Mouse (Mus musculus): Measurements from ENCODE around the gene Vrtn. TPM values are rescaled to one million over a fixed set of nuclear protein-coding genes. Genes with fewer than 3 reads are reported as not detected.

Gene Vrtn
- polyA plus RNA-seq, 1 experiment from 2014 or later: not detected

DNA sequence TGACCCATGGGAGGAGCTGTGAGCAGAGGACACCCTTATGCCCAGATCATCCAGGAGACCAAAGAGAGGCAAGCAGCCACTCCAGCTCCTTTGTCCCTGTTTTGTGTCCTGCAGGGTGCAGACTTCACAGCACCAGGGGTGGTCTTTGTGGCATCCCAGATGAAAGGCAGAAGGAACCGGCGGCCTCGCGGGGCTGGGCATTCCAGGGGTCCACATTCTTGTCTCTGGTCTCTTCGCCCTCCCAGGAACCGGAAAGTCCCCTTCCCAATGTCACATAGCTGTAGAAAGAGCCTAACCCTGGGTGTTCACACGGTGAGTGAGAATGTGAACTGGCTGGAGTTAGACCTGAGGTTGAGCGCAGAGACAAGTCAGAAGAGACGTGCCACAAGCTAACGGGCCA lies 30.8 kb downstream of the Vrtn start:
- DNase-seq (ENCODE audit: low spot score) (no peak), ATAC-seq (replicated peaks; ENCODE audit: low FRiP score) (no peak)
- Histone ChIP-seq H3K9me3 (ENCODE audit: control insufficient read depth, low read length) (no peaks in the 10 kb centered on the region), H3K36me3 (ENCODE audit: control insufficient read depth, insufficient read depth, low read length) (no peaks in the 10 kb centered on the region), H3K27me3 (replicated peaks; ENCODE audit: control insufficient read depth, insufficient read depth, low read length) (peaks cover 10% of the 10 kb centered on the region), H3K27ac (ENCODE audit: low read depth, low read length) (no peak overlapping the region), H3K9ac (ENCODE audit: low read depth, low read length) (no peak overlapping the region), H3K4me1 (replicated peaks; ENCODE audit: control insufficient read depth, insufficient read depth, low read length) (no peaks in the 10 kb centered on the region), H3K4me3 (ENCODE audit: low read depth, low read length) (no peak overlapping the region), H3K4me2 (no peak overlapping the region)
- WGBS: 17% methylated on average over 10 of the region's 10 CpGs

DNA sequence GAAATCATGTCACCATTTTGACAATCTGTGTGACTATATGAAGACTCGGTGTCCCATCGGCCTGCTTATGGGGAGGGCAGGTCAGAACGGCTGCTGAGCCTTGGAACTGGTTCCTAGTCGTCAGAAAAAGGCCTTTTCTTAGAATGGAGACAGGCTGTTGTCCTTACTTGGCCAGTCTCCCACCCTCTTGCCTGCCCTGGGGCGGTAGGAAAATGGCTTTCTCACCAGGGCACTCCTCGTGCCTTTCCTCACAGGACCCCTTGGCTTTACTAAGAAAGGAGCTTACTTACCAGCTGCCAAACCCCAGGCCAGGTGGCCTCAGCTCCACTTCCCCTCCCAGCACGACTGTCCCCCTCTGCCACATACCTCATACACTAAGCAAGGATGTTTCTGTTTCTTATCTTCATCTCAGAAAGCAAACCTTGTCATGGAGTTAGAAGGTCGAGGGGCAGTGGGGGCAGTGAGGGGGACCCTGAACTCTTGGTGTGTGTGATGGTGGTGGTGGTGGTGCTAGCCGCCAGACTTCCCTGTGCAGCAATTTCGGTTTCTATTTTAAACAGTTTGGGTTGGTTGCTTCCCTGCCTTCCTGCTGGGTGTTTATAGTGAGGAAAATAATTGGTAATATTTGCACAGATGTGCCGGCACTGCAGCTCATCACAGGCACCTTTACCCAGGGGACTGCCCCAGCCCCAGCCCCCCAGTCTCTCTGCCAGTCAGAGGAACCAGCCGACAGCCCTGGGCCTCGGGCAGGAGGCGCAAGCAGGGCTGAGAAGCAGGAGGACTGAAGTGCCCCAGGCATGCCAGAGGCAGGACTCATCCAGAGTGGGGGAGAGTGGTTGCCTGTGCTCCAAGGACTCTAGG lies 34.1 kb downstream of the Vrtn start:
- Histone ChIP-seq H3K4me3 (ENCODE audit: low read depth, low read length) (no peak overlapping the region), H3K4me1 (replicated peaks; ENCODE audit: control insufficient read depth, insufficient read depth, low read length) (no peaks in the 10 kb centered on the region), H3K4me2 (no peak overlapping the region), H3K27ac (ENCODE audit: low read depth, low read length) (no peak overlapping the region), H3K9me3 (ENCODE audit: control insufficient read depth, low read length) (no peaks in the 10 kb centered on the region), H3K36me3 (ENCODE audit: control insufficient read depth, insufficient read depth, low read length) (no peaks in the 10 kb centered on the region), H3K27me3 (replicated peaks; ENCODE audit: control insufficient read depth, insufficient read depth, low read length) (peaks cover 10% of the 10 kb centered on the region), H3K9ac (ENCODE audit: low read depth, low read length) (no peak overlapping the region)
- DNase-seq (ENCODE audit: low spot score) (no peak), ATAC-seq (replicated peaks; ENCODE audit: low FRiP score) (no peak)
- WGBS: 43% methylated on average over 14 of the region's 14 CpGs

DNA sequence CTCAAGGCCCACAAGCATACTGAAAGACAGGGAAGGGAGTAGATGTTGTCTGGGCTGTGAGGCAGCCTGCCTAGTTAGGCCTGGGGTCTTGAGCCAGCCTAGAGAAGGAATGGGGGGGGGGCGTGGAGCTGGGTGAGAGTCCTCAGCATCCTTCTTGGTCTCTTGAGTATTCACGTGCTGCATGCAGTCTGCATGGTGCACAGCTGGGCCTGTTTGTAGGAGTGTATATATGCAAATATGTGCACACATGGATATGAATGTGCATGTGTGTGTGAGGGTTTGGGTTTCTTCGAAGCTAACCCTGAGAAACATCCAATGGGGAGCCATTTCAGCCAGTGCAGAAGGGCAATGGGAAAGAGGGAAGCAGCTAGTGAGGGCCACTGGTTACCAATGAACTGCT lies 35.2 kb downstream of the Vrtn start:
- no peaks in the 10 kb centered on the region for H3K4me1 ChIP-seq (replicated peaks; ENCODE audit: control insufficient read depth, insufficient read depth, low read length)
- no peak overlapping the region for H3K9ac ChIP-seq (ENCODE audit: low read depth, low read length)
- H3K9me3 ChIP-seq (ENCODE audit: control insufficient read depth, low read length): no peaks in the 10 kb centered on the region
- ATAC-seq (replicated peaks; ENCODE audit: low FRiP score) (no peak), DNase-seq (ENCODE audit: low spot score) (no peak)
- WGBS: 77% methylated on average over 3 of the region's 3 CpGs
- H3K4me2 ChIP-seq: no peak overlapping the region
- H3K36me3 ChIP-seq (ENCODE audit: control insufficient read depth, insufficient read depth, low read length): no peaks in the 10 kb centered on the region
- H3K27ac ChIP-seq (ENCODE audit: low read depth, low read length): no peak overlapping the region
- H3K4me3 ChIP-seq (ENCODE audit: low read depth, low read length): no peak overlapping the region
- H3K27me3 ChIP-seq (replicated peaks; ENCODE audit: control insufficient read depth, insufficient read depth, low read length): peaks cover 16% of the 10 kb centered on the region

DNA sequence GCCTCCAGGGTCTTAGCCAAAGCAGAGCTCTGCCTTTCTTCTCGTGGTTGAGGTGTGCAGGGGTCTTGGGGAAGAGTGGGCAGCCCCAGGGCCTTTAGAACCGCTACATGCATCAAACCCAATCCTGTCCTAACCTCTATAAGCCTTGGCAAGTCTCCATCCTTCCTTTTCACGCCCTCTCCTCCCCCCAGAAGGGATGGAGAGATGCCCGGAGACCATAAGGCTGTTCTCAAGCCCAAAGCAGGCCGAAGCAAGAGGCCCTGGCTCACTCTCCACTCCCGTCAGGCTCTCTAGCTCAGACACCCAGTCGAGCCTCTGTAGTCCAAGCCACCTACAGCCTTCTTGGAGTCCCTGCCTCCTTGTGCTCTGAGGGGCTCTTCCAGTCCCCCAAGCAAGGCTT lies 43.8 kb downstream of the Vrtn start:
- Histone ChIP-seq H3K27me3 (replicated peaks; ENCODE audit: control insufficient read depth, insufficient read depth, low read length) (peaks cover 7% of the 10 kb centered on the region), H3K4me3 (ENCODE audit: low read depth, low read length) (no peak overlapping the region), H3K9me3 (ENCODE audit: control insufficient read depth, low read length) (no peaks in the 10 kb centered on the region), H3K27ac (ENCODE audit: low read depth, low read length) (no peak overlapping the region), H3K9ac (ENCODE audit: low read depth, low read length) (no peak overlapping the region), H3K36me3 (ENCODE audit: control insufficient read depth, insufficient read depth, low read length) (no peaks in the 10 kb centered on the region), H3K4me2 (no peak overlapping the region), H3K4me1 (replicated peaks; ENCODE audit: control insufficient read depth, insufficient read depth, low read length) (no peaks in the 10 kb centered on the region)
- 64% methylated on average over 7 of the region's 7 CpGs for WGBS
- no peak for ATAC-seq (replicated peaks; ENCODE audit: low FRiP score)
- DNase-seq (ENCODE audit: low spot score): no peak

DNA sequence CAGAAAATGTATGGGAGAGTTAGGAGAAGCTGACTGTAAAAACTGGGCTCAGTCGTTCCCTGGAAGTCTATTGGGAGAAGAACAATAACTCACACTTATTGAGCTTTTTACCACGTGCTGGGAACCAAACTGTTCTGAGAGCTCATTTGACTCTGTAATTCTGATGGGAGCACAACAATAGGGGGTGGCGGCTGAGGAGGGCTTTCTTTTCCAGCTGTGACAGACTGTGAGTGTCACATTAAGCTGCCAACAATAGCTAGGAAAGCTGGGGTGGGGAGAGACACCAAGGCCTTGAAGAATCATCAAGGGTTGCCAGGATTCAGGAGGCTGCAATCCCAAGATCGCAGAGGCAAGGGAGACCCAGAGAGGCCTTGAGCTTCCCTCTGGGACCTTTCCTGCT lies 45.4 kb downstream of the Vrtn start:
- no peak overlapping the region for H3K9ac ChIP-seq (ENCODE audit: low read depth, low read length)
- H3K4me1 ChIP-seq (replicated peaks; ENCODE audit: control insufficient read depth, insufficient read depth, low read length): no peaks in the 10 kb centered on the region
- H3K4me2 ChIP-seq: no peak overlapping the region
- no peaks in the 10 kb centered on the region; the same call in 1 of the 2 replicates for H3K27me3 ChIP-seq (replicated peaks; ENCODE audit: control insufficient read depth, insufficient read depth, low read length)
- ATAC-seq (replicated peaks; ENCODE audit: low FRiP score): no peak
- H3K9me3 ChIP-seq (ENCODE audit: control insufficient read depth, low read length): no peaks in the 10 kb centered on the region
- no peak overlapping the region for H3K4me3 ChIP-seq (ENCODE audit: low read depth, low read length)
- no peak for DNase-seq (ENCODE audit: low spot score)
- no peak overlapping the region for H3K27ac ChIP-seq (ENCODE audit: low read depth, low read length)
- WGBS: 54% methylated on average over 4 of the region's 4 CpGs
- no peaks in the 10 kb centered on the region for H3K36me3 ChIP-seq (ENCODE audit: control insufficient read depth, insufficient read depth, low read length)

DNA sequence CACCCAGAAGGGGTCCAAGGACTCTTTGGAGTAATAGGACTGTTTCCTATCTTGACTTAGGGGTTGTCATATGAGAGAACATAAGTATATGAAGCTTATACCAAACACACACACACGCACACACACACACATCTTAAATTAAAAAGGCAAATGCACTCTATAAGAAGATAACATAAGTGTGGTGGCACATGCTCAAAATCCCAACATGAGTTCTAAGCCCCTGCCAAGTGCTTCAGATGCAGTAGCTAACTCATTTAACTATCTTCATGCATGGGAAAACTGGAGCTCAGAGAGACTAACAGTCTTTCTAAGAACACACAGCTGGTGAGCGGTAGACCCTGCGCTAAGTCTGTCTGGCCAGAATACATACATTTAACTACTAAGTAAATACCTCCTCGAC lies 46.7 kb downstream of the Vrtn start:
- no peak overlapping the region for H3K27ac ChIP-seq (ENCODE audit: low read depth, low read length)
- H3K4me1 ChIP-seq (replicated peaks; ENCODE audit: control insufficient read depth, insufficient read depth, low read length): no peaks in the 10 kb centered on the region
- H3K9me3 ChIP-seq (ENCODE audit: control insufficient read depth, low read length): no peaks in the 10 kb centered on the region
- no peak for ATAC-seq (replicated peaks; ENCODE audit: low FRiP score)
- no peaks in the 10 kb centered on the region for H3K36me3 ChIP-seq (ENCODE audit: control insufficient read depth, insufficient read depth, low read length)
- no peak overlapping the region for H3K9ac ChIP-seq (ENCODE audit: low read depth, low read length)
- H3K4me3 ChIP-seq (ENCODE audit: low read depth, low read length): no peak overlapping the region
- H3K4me2 ChIP-seq: no peak overlapping the region
- DNase-seq (ENCODE audit: low spot score): no peak
- 90% methylated on average over 4 of the region's 4 CpGs for WGBS
- no peaks in the 10 kb centered on the region for H3K27me3 ChIP-seq (replicated peaks; ENCODE audit: control insufficient read depth, insufficient read depth, low read length)

DNA sequence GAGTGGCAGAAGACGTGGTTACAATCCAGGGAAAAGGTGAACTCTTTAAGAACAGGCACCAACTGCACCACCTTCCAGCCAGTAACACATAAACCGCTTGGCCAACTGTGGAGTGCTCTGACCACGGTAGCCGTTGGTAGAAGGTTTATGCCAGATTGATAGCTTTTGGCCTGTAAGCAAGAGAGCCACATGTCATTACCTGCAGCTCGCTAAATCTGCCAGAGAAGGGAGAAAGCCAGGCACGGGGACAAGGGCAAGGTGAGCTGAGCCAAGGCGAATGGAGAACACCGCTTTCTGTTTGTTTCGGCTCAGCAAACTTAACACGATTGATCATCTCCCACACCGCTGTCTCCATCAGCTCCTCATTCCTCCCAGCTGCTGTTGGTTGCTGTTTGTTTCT lies 48.2 kb downstream of the Vrtn start:
- ATAC-seq (replicated peaks; ENCODE audit: low FRiP score): no peak
- Histone ChIP-seq H3K9ac (ENCODE audit: low read depth, low read length) (no peak overlapping the region), H3K9me3 (ENCODE audit: control insufficient read depth, low read length) (no peaks in the 10 kb centered on the region), H3K27me3 (replicated peaks; ENCODE audit: control insufficient read depth, insufficient read depth, low read length) (peaks cover 2% of the 10 kb centered on the region; the same call in 1 of the 2 replicates), H3K4me3 (ENCODE audit: low read depth, low read length) (no peak overlapping the region), H3K36me3 (ENCODE audit: control insufficient read depth, insufficient read depth, low read length) (no peaks in the 10 kb centered on the region), H3K4me1 (replicated peaks; ENCODE audit: control insufficient read depth, insufficient read depth, low read length) (no peaks in the 10 kb centered on the region), H3K4me2 (no peak overlapping the region), H3K27ac (ENCODE audit: low read depth, low read length) (no peak overlapping the region)
- 79% methylated on average over 11 of the region's 11 CpGs for WGBS
- DNase-seq (ENCODE audit: low spot score): no peak

DNA sequence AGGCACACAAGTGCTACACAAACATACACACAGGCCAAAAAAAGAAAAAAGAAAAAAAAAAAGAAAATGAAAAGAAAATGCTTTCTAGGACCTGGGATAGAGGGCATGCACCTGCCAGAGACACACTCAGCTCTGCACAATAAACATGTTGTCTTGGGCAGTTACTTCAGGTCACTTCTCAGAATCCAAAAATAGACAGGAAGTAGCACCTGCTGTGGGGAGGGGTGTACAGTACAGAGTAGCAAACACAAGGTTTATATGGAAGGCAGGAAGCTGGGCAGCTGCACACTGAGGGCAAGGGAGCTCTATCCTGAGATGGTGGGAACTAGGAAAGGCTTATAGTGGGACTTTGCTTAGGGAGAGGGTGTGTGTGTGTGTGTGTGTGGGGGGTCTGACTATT lies 50.5 kb downstream of the Vrtn start:
- ATAC-seq (replicated peaks; ENCODE audit: low FRiP score) (no peak), DNase-seq (ENCODE audit: low spot score) (no peak)
- Histone ChIP-seq H3K9ac (ENCODE audit: low read depth, low read length) (no peak overlapping the region), H3K4me2 (no peak overlapping the region), H3K27ac (ENCODE audit: low read depth, low read length) (no peak overlapping the region), H3K4me1 (replicated peaks; ENCODE audit: control insufficient read depth, insufficient read depth, low read length) (no peaks in the 10 kb centered on the region), H3K4me3 (ENCODE audit: low read depth, low read length) (no peak overlapping the region), H3K9me3 (ENCODE audit: control insufficient read depth, low read length) (no peaks in the 10 kb centered on the region), H3K36me3 (ENCODE audit: control insufficient read depth, insufficient read depth, low read length) (no peaks in the 10 kb centered on the region), H3K27me3 (replicated peaks; ENCODE audit: control insufficient read depth, insufficient read depth, low read length) (peaks cover 12% of the 10 kb centered on the region)

DNA sequence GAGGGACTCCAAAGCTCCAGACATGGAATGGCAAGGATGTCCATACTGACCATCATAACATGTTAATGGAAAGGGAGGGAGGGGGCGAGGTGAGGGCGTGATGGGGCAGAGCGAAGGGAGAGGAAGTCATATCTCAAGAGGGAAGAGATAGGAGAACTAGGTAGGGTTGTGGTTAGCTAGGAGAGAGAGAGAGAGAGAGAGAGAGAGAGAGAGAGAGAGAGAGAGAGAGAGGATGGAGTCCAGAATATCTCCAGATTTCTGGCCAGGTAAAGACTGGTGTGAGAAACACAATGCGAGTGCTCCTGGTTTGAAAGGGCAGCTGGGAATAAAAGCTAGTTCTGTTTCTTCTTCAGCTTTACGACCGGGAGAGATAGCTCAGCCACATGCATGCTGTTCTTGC lies 51.3 kb downstream of the Vrtn start:
- 67% methylated on average over 6 of the region's 6 CpGs for WGBS
- no peak for ATAC-seq (replicated peaks; ENCODE audit: low FRiP score)

More for the DNA sequence above, 51.3 kb downstream of the Vrtn start:
- H3K4me3 ChIP-seq (ENCODE audit: low read depth, low read length): no peak overlapping the region
- no peaks in the 10 kb centered on the region for H3K9me3 ChIP-seq (ENCODE audit: control insufficient read depth, low read length)
- peaks cover 20% of the 10 kb centered on the region for H3K27me3 ChIP-seq (replicated peaks; ENCODE audit: control insufficient read depth, insufficient read depth, low read length)
- no peaks in the 10 kb centered on the region for H3K36me3 ChIP-seq (ENCODE audit: control insufficient read depth, insufficient read depth, low read length)
- H3K4me1 ChIP-seq (replicated peaks; ENCODE audit: control insufficient read depth, insufficient read depth, low read length): no peaks in the 10 kb centered on the region
- no peak overlapping the region for H3K27ac ChIP-seq (ENCODE audit: low read depth, low read length)
- no peak overlapping the region for H3K4me2 ChIP-seq
- H3K9ac ChIP-seq (ENCODE audit: low read depth, low read length): no peak overlapping the region
- DNase-seq (ENCODE audit: low spot score): no peak
